ENCODE assay signal across 8 mouse cellular contexts in the genomic region with DNA sequence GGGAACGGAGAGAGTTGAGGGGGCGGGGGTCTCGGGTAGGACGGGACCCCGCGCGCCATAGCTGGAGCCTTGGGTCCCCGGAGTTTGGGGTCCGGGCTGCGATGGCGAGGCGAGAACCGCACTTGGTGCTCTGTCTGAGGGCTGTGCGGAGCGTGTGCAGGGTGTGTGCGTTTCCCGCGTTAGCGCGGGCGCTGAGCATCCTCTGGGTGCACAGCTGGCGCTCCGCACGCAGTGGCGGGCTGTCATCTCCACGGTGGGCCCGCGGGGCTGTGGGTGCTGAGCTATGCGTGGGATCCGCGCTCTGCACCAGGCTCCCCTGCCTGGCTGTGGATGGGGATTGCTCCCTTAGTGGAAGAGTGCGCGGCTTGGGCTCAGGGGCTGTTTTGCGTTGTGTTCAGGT. TPM values are rescaled to one million over a fixed set of nuclear protein-coding genes. Genes with fewer than 3 reads are reported as not detected.
A peak's percentile ranks its signal among the peaks of the same experiment; 100 is the strongest.
DNase-seq lines count a peak whose midpoint lies in the region; ATAC-seq and TF ChIP-seq lines count a peak whose summit lies in the region.

No protein-coding gene starts in this region.

- H3K27ac ChIP-seq in layer of hippocampus, adult 2 months, result peak overlapping the region; percentile 87
- H3K27ac ChIP-seq in forebrain, embryonic 10.5 days, result no peak overlapping the region
- no peak overlapping the region for H3K27ac ChIP-seq in intestine, embryonic 14.5 days (ENCODE audit: low read depth)
- H3K27ac ChIP-seq in neural tube, embryonic 13.5 days (replicated peaks), result no peak overlapping the region

- no peaks in the 10 kb centered on the region for H3K9me3 ChIP-seq in forebrain, embryonic 10.5 days
- no peaks in the 10 kb centered on the region for H3K9me3 ChIP-seq in intestine, embryonic 14.5 days (ENCODE audit: control insufficient read depth, low read length)
- no peaks in the 10 kb centered on the region for H3K9me3 ChIP-seq in neural tube, embryonic 13.5 days

- H3K4me2 ChIP-seq in intestine, embryonic 14.5 days (ENCODE audit: low read length), result peak overlapping the region; percentile 44
- H3K4me2 ChIP-seq in neural tube, embryonic 13.5 days, result peak overlapping the region; percentile 54

- no peak for TF ChIP-seq CTCF in layer of hippocampus, adult 2 months (conservative IDR thresholded peaks at IDR 0.05)

- 1% methylated on average over 34 of the region's 34 CpGs for WGBS in forebrain, embryonic 10.5 days
- WGBS in intestine, embryonic 14.5 days, result 2% methylated on average over 34 of the region's 34 CpGs
- WGBS in neural tube, embryonic 13.5 days, result 1% methylated on average over 34 of the region's 34 CpGs

- DNase-seq in layer of hippocampus, adult 2 months (ENCODE audit: low spot score in 2 of 2), result no peak
- DNase-seq in layer of hippocampus, adult 18-20 months (ENCODE audit: low spot score in 2 of 2), result no peak
- DNase-seq in forebrain, embryonic 10.5 days (ENCODE audit: extremely low spot score, low spot score), result no peak
- DNase-seq in intestine, embryonic 14.5 days (ENCODE audit: low spot score), result no peak
- no peak for DNase-seq in adrenal gland, postnatal 10 days
- DNase-seq in right cerebral cortex, postnatal 36 days (ENCODE audit: low spot score in 2 of 2), result no peak
- no peak for DNase-seq in kidney, postnatal 10 days

- H3K4me1 ChIP-seq in forebrain, embryonic 10.5 days, result peaks cover 32% of the 10 kb centered on the region
- peaks cover 10% of the 10 kb centered on the region; the same call in 1 of the 2 replicates for H3K4me1 ChIP-seq in intestine, embryonic 14.5 days (replicated peaks; ENCODE audit: control insufficient read depth, insufficient read depth, low read length)
- peaks cover 19% of the 10 kb centered on the region for H3K4me1 ChIP-seq in neural tube, embryonic 13.5 days (replicated peaks)

- peaks cover 100% of the 10 kb centered on the region for H3K27me3 ChIP-seq in forebrain, embryonic 10.5 days (ENCODE audit: poor library complexity, severe bottlenecking)
- peaks cover 64% of the 10 kb centered on the region for H3K27me3 ChIP-seq in intestine, embryonic 14.5 days (replicated peaks; ENCODE audit: control insufficient read depth, insufficient read depth, low read length)
- H3K27me3 ChIP-seq in neural tube, embryonic 13.5 days, result peaks cover 93% of the 10 kb centered on the region

- H3K36me3 ChIP-seq in forebrain, embryonic 10.5 days (replicated peaks), result no peaks in the 10 kb centered on the region
- no peaks in the 10 kb centered on the region for H3K36me3 ChIP-seq in intestine, embryonic 14.5 days (ENCODE audit: control insufficient read depth, insufficient read depth, low read length)
- no peaks in the 10 kb centered on the region for H3K36me3 ChIP-seq in neural tube, embryonic 13.5 days

- H3K9ac ChIP-seq in intestine, embryonic 14.5 days (ENCODE audit: low read length), result no peak overlapping the region
- H3K9ac ChIP-seq in neural tube, embryonic 13.5 days, result peak overlapping the region; percentile 34; the same call in 1 of the 2 replicates

- no peak for ATAC-seq in intestine, embryonic 14.5 days (replicated peaks; ENCODE audit: low FRiP score, low TSS enrichment, low read depth)
- ATAC-seq in neural tube, embryonic 13.5 days (ENCODE audit: low read depth), result no peak

- peak overlapping the region; percentile 56 for H3K4me3 ChIP-seq in layer of hippocampus, adult 2 months
- peak overlapping the region; percentile 49 for H3K4me3 ChIP-seq in forebrain, embryonic 10.5 days
- H3K4me3 ChIP-seq in intestine, embryonic 14.5 days (ENCODE audit: low read depth, low read length), result peak overlapping the region; percentile 32
- peak overlapping the region; percentile 33 for H3K4me3 ChIP-seq in neural tube, embryonic 13.5 days

RNA-seq across cellular contexts. Expression of a gene that starts 0.5 kb away (rescaled TPM):
- 10 to 100 TPM; 33.4 to 36.6 TPM for total RNA-seq in layer of hippocampus, adult 2 months (2021)
- total RNA-seq in layer of hippocampus, adult 18-20 months (2021), result 10 to 100 TPM; 30.3 to 30.5 TPM
- 0.43 and 0.71 TPM in 2 replicates for polyA plus RNA-seq in forebrain, embryonic 10.5 days (2016; fragmentation: Nextera tagmentation; extraction: Ambion mirVana)
- polyA plus RNA-seq in intestine, embryonic 14.5 days (2014; fragmentation: Nextera tagmentation; extraction: Ambion mirVana), result 0.22 and 0.32 TPM in 2 replicates
- polyA plus RNA-seq in neural tube, embryonic 13.5 days (2015; fragmentation: Nextera tagmentation; extraction: Ambion mirVana), result 1.0 and 1.5 TPM in 2 replicates
- total RNA-seq in adrenal gland, postnatal 10 days (2021), result under 1 TPM in 1 of 2 experiments, not detected in 1; 0.12 TPM

RNA-seq across cellular contexts. Expression of a gene that starts 8.5 kb away (rescaled TPM):
- 1 to 10 TPM; 4.7 to 7.2 TPM for total RNA-seq in layer of hippocampus, adult 2 months (2021)
- total RNA-seq in layer of hippocampus, adult 18-20 months (2021), result 1 to 10 TPM; 5.6 to 6.9 TPM
- polyA plus RNA-seq in forebrain, embryonic 10.5 days (2016; fragmentation: Nextera tagmentation; extraction: Ambion mirVana), result 0.27 and 0.54 TPM in 2 replicates
- polyA plus RNA-seq in intestine, embryonic 14.5 days (2014; fragmentation: Nextera tagmentation; extraction: Ambion mirVana), result 8.1 and 8.7 TPM in 2 replicates
- 1.6 and 1.8 TPM in 2 replicates for polyA plus RNA-seq in neural tube, embryonic 13.5 days (2015; fragmentation: Nextera tagmentation; extraction: Ambion mirVana)
- total RNA-seq in adrenal gland, postnatal 10 days (2021), result 10 to 100 TPM in 1 of 2 experiments, 1 to 10 TPM in 1; 7.6 to 18.7 TPM

RNA-seq across cellular contexts. Expression of a gene that starts 27.0 kb away (rescaled TPM):
- total RNA-seq in layer of hippocampus, adult 2 months (2021), result 10 to 100 TPM in 1 of 2 experiments, 1 to 10 TPM in 1; 9.6 to 11.0 TPM
- total RNA-seq in layer of hippocampus, adult 18-20 months (2021), result 10 to 100 TPM; 10.3 to 10.9 TPM
- 7.7 and 9.1 TPM in 2 replicates for polyA plus RNA-seq in forebrain, embryonic 10.5 days (2016; fragmentation: Nextera tagmentation; extraction: Ambion mirVana)
- 42.4 and 58.1 TPM in 2 replicates for polyA plus RNA-seq in intestine, embryonic 14.5 days (2014; fragmentation: Nextera tagmentation; extraction: Ambion mirVana)
- 3.3 and 4.5 TPM in 2 replicates for polyA plus RNA-seq in neural tube, embryonic 13.5 days (2015; fragmentation: Nextera tagmentation; extraction: Ambion mirVana)
- total RNA-seq in adrenal gland, postnatal 10 days (2021), result 10 to 100 TPM; 38.4 to 61.8 TPM

RNA-seq across cellular contexts. Expression of a gene that starts 27.4 kb away (rescaled TPM):
- total RNA-seq in layer of hippocampus, adult 2 months (2021), result 1 to 10 TPM; 2.8 to 3.2 TPM
- total RNA-seq in layer of hippocampus, adult 18-20 months (2021), result 1 to 10 TPM; 3.5 to 3.8 TPM
- 5.7 and 6.7 TPM in 2 replicates for polyA plus RNA-seq in forebrain, embryonic 10.5 days (2016; fragmentation: Nextera tagmentation; extraction: Ambion mirVana)
- polyA plus RNA-seq in intestine, embryonic 14.5 days (2014; fragmentation: Nextera tagmentation; extraction: Ambion mirVana), result 6.8 and 7.3 TPM in 2 replicates
- 2.9 and 3.6 TPM in 2 replicates for polyA plus RNA-seq in neural tube, embryonic 13.5 days (2015; fragmentation: Nextera tagmentation; extraction: Ambion mirVana)
- 1 to 10 TPM; 4.1 to 7.6 TPM for total RNA-seq in adrenal gland, postnatal 10 days (2021)

RNA-seq across cellular contexts. Expression of a gene that starts 30.7 kb away (rescaled TPM):
- 10 to 100 TPM; 15.5 to 17.1 TPM for total RNA-seq in layer of hippocampus, adult 2 months (2021)
- 10 to 100 TPM; 17.9 to 19.1 TPM for total RNA-seq in layer of hippocampus, adult 18-20 months (2021)
- polyA plus RNA-seq in forebrain, embryonic 10.5 days (2016; fragmentation: Nextera tagmentation; extraction: Ambion mirVana), result 6.8 and 7.0 TPM in 2 replicates
- polyA plus RNA-seq in intestine, embryonic 14.5 days (2014; fragmentation: Nextera tagmentation; extraction: Ambion mirVana), result 5.3 and 6.7 TPM in 2 replicates
- polyA plus RNA-seq in neural tube, embryonic 13.5 days (2015; fragmentation: Nextera tagmentation; extraction: Ambion mirVana), result 15.6 and 16.7 TPM in 2 replicates
- 10 to 100 TPM; 19.6 to 21.8 TPM for total RNA-seq in adrenal gland, postnatal 10 days (2021)

Comparison
In these comparisons a context has a peak if more than half of its experiments do, and no peak if none do; other contexts are left out.
1. RNA of a gene that starts 0.5 kb away (total RNA-seq): 33.4 to 36.6 TPM in layer of hippocampus, adult 2 months and 30.3 to 30.5 TPM in layer of hippocampus, adult 18-20 months; 0.12 TPM in adrenal gland, postnatal 10 days; every median in the first group is over 10 times any median in the second.
2. Peak in every context shown above with its lines, with median percentiles within 50 percentile points of each other: H3K4me3 ChIP-seq.